Mouse (Mus musculus): ENCODE results near the gene Fbxw10. TPM values are rescaled to one million over a fixed set of nuclear protein-coding genes. Genes with fewer than 3 reads are reported as not detected.

Fbxw10 gene
- 1.1 and 2.4 TPM in 2 replicates for total RNA-seq (2021)
- long read RNA-seq, partial matches to known transcripts: 0 of 1 reads
- long read RNA-seq, other reads (novel, unspliced or antisense): 0 of 1 reads

GRCm38 (mm10) chr11:62846961-62847654 lies at the start of gene Fbxw10:
TSS of gene Fbxw10 (plus strand) at chr11:62847069.
- no peak for DNase-seq

- DNase-seq: no peak
Measured at GRCm38 (mm10) chr11:62804119-62804518, 42.8 kb upstream of the Fbxw10 start.

- DNase-seq: no peak
Measured at GRCm38 (mm10) chr11:62807965-62808364, 38.9 kb upstream of the Fbxw10 start.

DNA sequence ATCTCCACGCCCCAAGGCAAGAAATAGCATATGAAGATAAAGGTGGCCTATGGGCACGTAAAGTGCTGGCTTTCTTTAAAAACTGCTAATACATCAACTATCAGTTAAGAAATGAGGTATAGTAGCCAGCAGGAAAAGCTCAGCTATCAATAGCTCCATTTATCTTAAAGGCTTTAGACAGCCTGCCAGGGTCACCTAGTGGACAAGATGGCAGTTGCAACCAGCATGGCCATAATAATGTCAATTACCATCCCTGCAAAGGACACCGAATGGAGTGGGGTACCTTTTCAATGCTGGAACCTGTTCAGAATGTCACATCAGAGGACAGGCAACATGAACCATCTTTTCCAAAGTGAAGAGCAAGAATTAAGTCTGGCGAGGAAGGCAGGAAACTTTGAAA lies 37.7 kb upstream of the Fbxw10 start:
- DNase-seq: no peak

- DNase-seq: no peak
Measured at GRCm38 (mm10) chr11:62812268-62812667, 34.6 kb upstream of the Fbxw10 start.

GRCm38 (mm10) chr11:62813497-62813896 lies 33.4 kb upstream of the Fbxw10 start:
- DNase-seq: no peak

- DNase-seq: no peak
Measured at GRCm38 (mm10) chr11:62813970-62814624, 32.8 kb upstream of the Fbxw10 start.

GRCm38 (mm10) chr11:62814625-62815024 lies 32.2 kb upstream of the Fbxw10 start:
- DNase-seq: no peak

GRCm38 (mm10) chr11:62815438-62815837 lies 31.4 kb upstream of the Fbxw10 start:
- no peak for DNase-seq

DNA sequence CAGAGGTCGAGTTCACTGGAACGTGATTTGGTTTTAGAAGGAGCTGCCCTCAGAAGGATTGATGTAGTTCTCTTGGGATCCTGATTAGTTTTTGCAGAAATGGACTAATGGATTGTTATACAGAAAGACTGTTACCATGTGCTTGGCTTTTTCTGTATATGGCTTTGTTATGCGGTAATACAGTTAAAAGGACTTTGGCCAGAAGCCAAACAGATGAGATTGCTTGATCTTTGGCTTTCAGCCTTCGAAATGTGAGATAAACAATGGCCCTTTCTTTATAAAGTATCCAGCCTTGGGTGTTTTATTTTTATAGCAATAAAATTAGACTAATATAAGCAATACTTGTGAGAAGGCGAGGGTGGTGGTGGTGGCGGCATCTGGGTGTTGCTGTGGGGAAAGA lies 30.3 kb upstream of the Fbxw10 start:
- DNase-seq: no peak

- DNase-seq: no peak
Measured at GRCm38 (mm10) chr11:62819059-62819686, 27.7 kb upstream of the Fbxw10 start.

DNA sequence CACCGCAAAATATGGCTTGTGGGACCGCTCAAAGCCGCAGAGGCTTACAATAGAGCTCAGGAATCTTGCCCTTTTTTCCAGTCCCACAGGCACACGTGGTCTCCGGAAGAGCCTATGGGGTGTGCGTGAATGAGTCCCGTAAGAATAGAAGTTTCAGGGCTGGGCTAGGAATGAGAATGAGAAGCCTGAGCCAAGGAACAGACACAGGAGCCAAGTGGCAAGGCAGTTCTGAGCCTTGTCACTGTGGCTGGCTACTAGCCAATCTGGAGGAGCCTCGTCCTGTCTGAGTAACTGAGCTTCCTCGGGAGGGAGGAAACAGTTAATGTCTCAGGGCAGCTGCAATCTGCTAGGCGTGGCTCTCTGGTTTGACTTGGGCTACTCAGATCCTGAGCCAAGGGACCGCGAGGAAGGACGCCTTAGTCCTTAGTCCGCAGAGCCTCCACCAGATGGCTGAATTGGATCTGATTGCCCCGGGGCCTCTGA lies 26.8 kb upstream of the Fbxw10 start, which contains the start of gene Trim16:
TSS of gene Trim16 (plus strand) at position 173 of the 483 bp plus-strand sequence.
- peak; percentile 58 for DNase-seq

- DNase-seq: peak; percentile 5
Measured at GRCm38 (mm10) chr11:62820661-62821437, 26.0 kb upstream of the Fbxw10 start.

GRCm38 (mm10) chr11:62821893-62822292 lies 25.0 kb upstream of the Fbxw10 start:
- DNase-seq: no peak

DNA sequence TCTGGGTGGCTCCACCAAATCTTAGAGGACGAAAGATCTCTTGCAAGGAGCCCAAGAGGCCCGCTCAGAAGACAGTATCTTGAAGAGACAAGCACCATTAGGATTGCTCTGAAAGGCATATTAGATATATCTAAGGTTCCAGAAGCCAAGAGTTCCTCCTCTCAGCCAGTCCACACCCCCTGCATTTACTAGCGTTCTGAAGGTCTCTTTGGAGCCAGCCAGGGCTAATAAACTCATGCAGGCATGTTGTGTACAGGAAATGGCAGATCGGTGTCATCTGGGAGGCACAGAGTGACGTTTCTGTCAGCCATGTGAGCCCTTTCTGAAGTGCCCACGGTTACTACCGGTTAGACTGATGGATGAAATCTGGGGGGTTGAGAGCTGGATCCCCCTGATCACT lies 22.7 kb upstream of the Fbxw10 start:
- no peak for DNase-seq

- DNase-seq: no peak
Measured at GRCm38 (mm10) chr11:62825222-62826105, 21.4 kb upstream of the Fbxw10 start.

- peak; percentile 18 for DNase-seq
Measured at GRCm38 (mm10) chr11:62826106-62826733, 20.6 kb upstream of the Fbxw10 start.

DNA sequence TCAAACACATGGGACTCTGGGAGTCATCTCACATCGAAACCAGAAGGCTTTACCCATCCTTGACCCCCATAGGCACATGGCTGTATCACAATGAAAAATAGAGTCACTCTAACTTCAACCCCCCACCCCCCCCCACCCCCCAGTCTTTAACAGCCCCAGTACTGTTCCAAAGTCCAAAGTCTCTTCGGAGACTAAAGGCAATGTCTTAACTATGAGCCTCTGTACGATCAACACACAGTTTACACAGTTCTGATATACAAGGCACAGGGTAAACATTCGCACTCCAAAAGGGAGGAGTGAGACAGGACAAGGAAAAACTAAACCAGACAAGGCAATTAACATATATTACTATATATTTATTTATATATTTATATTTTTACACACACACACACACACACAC lies 19.7 kb upstream of the Fbxw10 start:
- no peak for DNase-seq

GRCm38 (mm10) chr11:62827911-62828310 lies 19.0 kb upstream of the Fbxw10 start:
- DNase-seq: no peak

GRCm38 (mm10) chr11:62830387-62830786 lies 16.5 kb upstream of the Fbxw10 start:
- DNase-seq: no peak

- DNase-seq: no peak
Measured at GRCm38 (mm10) chr11:62831906-62832305, 15.0 kb upstream of the Fbxw10 start.

Data from adrenal gland, postnatal 25 days (tissue).